10 mouse cellular contexts compared by ENCODE assay signal in the genomic region with DNA sequence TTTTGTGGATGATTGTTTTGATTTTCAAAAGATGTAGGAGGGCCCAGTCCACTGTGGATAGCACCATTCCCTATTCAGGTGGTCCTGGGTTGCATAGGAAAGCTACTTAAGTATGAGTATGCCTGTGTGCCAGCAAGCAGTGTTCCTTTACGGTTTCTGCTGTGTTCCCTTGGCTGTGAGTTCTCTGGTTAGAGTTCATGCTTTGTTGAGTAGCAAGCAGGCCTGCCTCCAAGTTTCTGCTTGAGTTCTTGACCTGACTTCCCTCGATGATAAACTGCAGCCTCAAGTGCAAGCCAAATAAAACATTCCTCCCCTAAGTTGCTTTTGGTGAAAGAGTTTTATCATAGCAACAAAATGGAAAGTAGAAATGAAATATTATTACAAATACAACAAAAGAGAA.
A peak's percentile ranks its signal among the peaks of the same experiment; 100 is the strongest.
DNase-seq lines count a peak whose midpoint lies in the region; ATAC-seq and TF ChIP-seq lines count a peak whose summit lies in the region.
"Had no signal": no experiment of that assay in that cellular context is flagged by ENCODE, and none has a peak within 500 bp of the region (broad histone marks: within the 10 kb centered on the region; RNA-seq: fewer than 3 reads in every experiment).

No protein-coding gene starts in this region.

- H3K27me3 ChIP-seq in heart, adult 2 months (ENCODE audit: control insufficient read depth, insufficient read depth, low read length) = no peaks in the 10 kb centered on the region
- H3K27me3 ChIP-seq in heart, embryonic 11.5 days (ENCODE audit: control insufficient read depth, insufficient read depth, low read length) = no peaks in the 10 kb centered on the region
- H3K27me3 ChIP-seq in kidney, adult 2 months (replicated peaks; ENCODE audit: control insufficient read depth, insufficient read depth, low read length) = no peaks in the 10 kb centered on the region

- no peaks in the 10 kb centered on the region for H3K36me3 ChIP-seq in heart, adult 2 months (ENCODE audit: control insufficient read depth, insufficient read depth, low read length)
- H3K36me3 ChIP-seq in heart, embryonic 11.5 days (ENCODE audit: control insufficient read depth, insufficient read depth, low read length) = no peaks in the 10 kb centered on the region
- H3K36me3 ChIP-seq in kidney, adult 2 months (ENCODE audit: control insufficient read depth, insufficient read depth, low read length) = no peaks in the 10 kb centered on the region

- H3K79me2 ChIP-seq in heart, adult 2 months (replicated peaks; ENCODE audit: control insufficient read depth, insufficient read depth, low read length) = no peaks in the 10 kb centered on the region

- TF ChIP-seq POLR2A in heart, adult 2 months (IDR thresholded peaks at IDR 0.05; ENCODE audit: insufficient read depth, low read depth, low read length) = no peak
- TF ChIP-seq POLR2A in kidney, adult 2 months (IDR thresholded peaks at IDR 0.05; ENCODE audit: low read depth, low read length) = no peak

- no peak overlapping the region for H3K27ac ChIP-seq in heart, adult 2 months
- H3K27ac ChIP-seq in heart, embryonic 11.5 days (ENCODE audit: low read depth, low read length) = no peak overlapping the region
- no peak overlapping the region for H3K27ac ChIP-seq in kidney, adult 2 months (ENCODE audit: insufficient read depth, low read depth, low read length)
- H3K27ac ChIP-seq: macrophage had no signal

- TF ChIP-seq CTCF in heart, adult 2 months (IDR thresholded peaks at IDR 0.05) = no peak
- TF ChIP-seq CTCF in kidney, adult 2 months (conservative IDR thresholded peaks at IDR 0.05; ENCODE audit: insufficient read depth, insufficient read length, low read depth, low read length) = no peak

- no peak overlapping the region for H3K4me3 ChIP-seq in heart, adult 2 months
- H3K4me3 ChIP-seq in heart, embryonic 11.5 days (ENCODE audit: low read depth, low read length) = no peak overlapping the region
- H3K4me3 ChIP-seq in kidney, adult 2 months (ENCODE audit: insufficient read depth, low read depth, low read length) = no peak overlapping the region

- WGBS in heart, adult 2 months = 21% methylated on average over 2 of the region's 2 CpGs
- WGBS in heart, embryonic 11.5 days (ENCODE audit: insufficient replicate concordance) = 61% methylated on average over 2 of the region's 2 CpGs
- 12% methylated on average over 2 of the region's 2 CpGs for WGBS in kidney, adult 2 months

- H3K9ac ChIP-seq in heart, adult 2 months (ENCODE audit: low read depth, low read length) = no peak overlapping the region
- no peak overlapping the region for H3K9ac ChIP-seq in heart, embryonic 11.5 days (ENCODE audit: low read depth, low read length)

- H3K9me3 ChIP-seq in heart, embryonic 11.5 days (replicated peaks; ENCODE audit: control insufficient read depth, low read length) = no peaks in the 10 kb centered on the region

- no peak overlapping the region for H3K4me2 ChIP-seq in heart, embryonic 11.5 days

- no peak for ATAC-seq in heart, embryonic 11.5 days (replicated peaks; ENCODE audit: insufficient number of reproducible peaks, low FRiP score, low TSS enrichment)

- DNase-seq in heart, adult 2 months = peak; percentile 20 to 48
- DNase-seq in adrenal gland, postnatal 36 days = peak; percentile 36 to 46
- peak; percentile 64 for DNase-seq in kidney, adult 2 months
- peak; percentile 3 for DNase-seq in lung, postnatal 14 days
- no peak for DNase-seq in embryo, embryonic 10 days (ENCODE audit: low spot score)
- DNase-seq in gastrocnemius, postnatal 25 days = no peak
- DNase-seq in layer of hippocampus, adult 8-10 months (ENCODE audit: low spot score in 2 of 2) = no peak
- DNase-seq: B cell, adult 2 months had no signal

- TF ChIP-seq EP300 in heart, adult 2 months (IDR thresholded peaks at IDR 0.05; ENCODE audit: insufficient read depth, low read depth, low read length) = no peak

- H3K4me1 ChIP-seq in heart, adult 2 months (ENCODE audit: control insufficient read depth, insufficient read depth, low read length) = no peaks in the 10 kb centered on the region
- H3K4me1 ChIP-seq in heart, embryonic 11.5 days (ENCODE audit: control insufficient read depth, insufficient read depth, low read length) = no peaks in the 10 kb centered on the region
- no peaks in the 10 kb centered on the region for H3K4me1 ChIP-seq in kidney, adult 2 months (ENCODE audit: control insufficient read depth, insufficient read depth, low read length)

- intact Hi-C loops in heart, adult 2 months (cut with DNase I) = no loop called here

Comparison
In these comparisons a context has a peak if more than half of its experiments do, and no peak if none do; other contexts are left out.
1. DNase-seq: peak in heart, adult 2 months (2 of 2), adrenal gland, postnatal 36 days (2 of 2), kidney, adult 2 months (single experiment) and lung, postnatal 14 days (single experiment); none in embryo, embryonic 10 days (single experiment), gastrocnemius, postnatal 25 days (single experiment) and layer of hippocampus, adult 8-10 months (0 of 2).